Mouse (Mus musculus): ENCODE data around the gene Olfr221. TPM values are rescaled to one million over a fixed set of nuclear protein-coding genes. Genes with fewer than 3 reads are reported as not detected.
A peak's percentile ranks its signal among the peaks of the same experiment; 100 is the strongest.
"Not testable (repeated sequence)": the region's sequence is repeated elsewhere in the genome, so short reads cannot be mapped to it uniquely, and the experiment has no call there.

Olfr221 gene
- not detected in 2 replicates for polyA plus RNA-seq (2016; fragmentation: Nextera tagmentation; extraction: Ambion mirVana)

DNA sequence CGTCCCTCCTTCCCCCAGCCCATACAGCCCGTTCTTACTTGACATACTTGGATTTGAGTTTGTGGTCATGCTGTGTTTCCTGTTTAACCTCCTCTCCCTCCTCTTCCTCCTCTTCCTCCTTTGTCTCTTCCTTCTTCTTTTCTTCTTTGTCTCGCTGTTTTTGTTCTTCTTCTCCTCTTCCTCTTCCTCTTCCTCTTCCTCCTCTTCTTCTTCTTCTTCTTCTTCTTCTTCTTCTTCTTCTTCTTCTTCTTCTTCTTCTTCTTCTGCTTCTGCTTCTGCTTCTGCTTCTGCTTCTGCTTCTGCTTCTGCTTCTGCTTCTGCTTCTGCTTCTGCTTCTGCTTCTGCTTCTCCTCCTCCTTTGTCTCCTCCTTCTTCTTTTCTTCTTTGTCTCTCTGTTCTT, at the start of gene Olfr221:
Gene Olfr221 (minus strand): TSS at position 101 of the 400 bp plus-strand sequence.
- not testable (repeated sequence) for DNase-seq (ENCODE audit: low spot score); H3K9me3 ChIP-seq (replicated peaks); H3K4me3 ChIP-seq; H3K27ac ChIP-seq (replicated peaks); H3K27me3 ChIP-seq (ENCODE audit: low read depth, poor library complexity, severe bottlenecking); H3K36me3 ChIP-seq
- WGBS = 52% methylated on average over 3 of the region's 3 CpGs
- H3K4me1 ChIP-seq = peaks cover 26% of the 10 kb centered on the region

DNA sequence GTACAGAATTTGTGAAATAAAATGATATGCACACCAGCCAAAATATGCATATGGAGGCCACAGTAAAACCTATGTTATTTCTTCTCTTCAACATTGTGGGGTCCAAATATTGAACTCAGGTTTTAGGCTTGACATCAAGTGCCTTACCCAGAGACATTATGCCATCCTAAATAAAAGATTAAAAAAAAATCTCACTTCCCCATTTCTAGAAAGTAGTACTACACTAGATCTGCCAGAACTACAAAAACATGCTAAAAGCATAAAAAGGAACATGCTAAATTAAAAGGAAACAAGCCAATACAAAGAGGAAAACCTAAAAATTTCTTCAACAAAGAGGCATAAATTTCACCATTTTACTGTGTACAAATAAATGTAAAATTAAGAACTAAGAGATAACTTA, 40.8 kb upstream of the Olfr221 start:
- Histone ChIP-seq H3K36me3 (peaks cover 98% of the 10 kb centered on the region), H3K4me3 (no peak overlapping the region), H3K4me1 (no peaks in the 10 kb centered on the region), H3K9me3 (replicated peaks) (no peaks in the 10 kb centered on the region), H3K27me3 (ENCODE audit: low read depth, poor library complexity, severe bottlenecking) (no peaks in the 10 kb centered on the region), H3K27ac (replicated peaks) (no peak overlapping the region)
- DNase-seq (ENCODE audit: low spot score) = no peak

DNA sequence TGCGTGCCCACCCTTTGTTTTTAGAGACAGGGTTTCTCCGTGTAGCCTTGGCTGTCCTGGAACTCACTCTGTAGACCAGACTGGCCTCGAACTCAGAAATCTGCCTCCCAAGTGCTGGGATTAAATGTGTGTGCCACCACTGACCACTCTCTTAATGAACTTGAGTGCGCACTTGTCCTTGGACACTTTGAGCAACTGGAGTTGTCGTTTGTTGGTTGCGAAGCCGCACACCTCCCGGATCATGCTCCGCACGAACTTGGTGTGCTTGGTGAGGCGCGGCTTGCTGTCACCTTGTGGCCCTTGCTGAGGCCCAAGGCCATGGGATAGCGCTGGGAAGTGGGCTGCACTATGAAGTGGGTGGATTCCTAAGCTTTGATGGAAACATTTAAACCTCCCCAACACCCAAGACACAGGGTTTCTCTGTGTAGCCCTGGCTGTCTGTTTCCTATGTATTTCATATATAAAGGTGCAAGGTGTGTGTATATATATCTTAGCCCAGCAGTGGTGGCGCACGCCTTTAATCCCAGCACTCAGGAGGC, 29.4 kb upstream of the Olfr221 start:
- H3K27me3 ChIP-seq (ENCODE audit: low read depth, poor library complexity, severe bottlenecking) = no peaks in the 10 kb centered on the region
- WGBS = 95% methylated on average over 15 of the region's 15 CpGs
- H3K9me3 ChIP-seq (replicated peaks) = no peaks in the 10 kb centered on the region
- H3K36me3 ChIP-seq = peaks cover 65% of the 10 kb centered on the region
- no peak overlapping the region for H3K4me3 ChIP-seq
- H3K27ac ChIP-seq (replicated peaks) = no peak overlapping the region
- H3K4me1 ChIP-seq = no peaks in the 10 kb centered on the region
- no peak for DNase-seq (ENCODE audit: low spot score)

DNA sequence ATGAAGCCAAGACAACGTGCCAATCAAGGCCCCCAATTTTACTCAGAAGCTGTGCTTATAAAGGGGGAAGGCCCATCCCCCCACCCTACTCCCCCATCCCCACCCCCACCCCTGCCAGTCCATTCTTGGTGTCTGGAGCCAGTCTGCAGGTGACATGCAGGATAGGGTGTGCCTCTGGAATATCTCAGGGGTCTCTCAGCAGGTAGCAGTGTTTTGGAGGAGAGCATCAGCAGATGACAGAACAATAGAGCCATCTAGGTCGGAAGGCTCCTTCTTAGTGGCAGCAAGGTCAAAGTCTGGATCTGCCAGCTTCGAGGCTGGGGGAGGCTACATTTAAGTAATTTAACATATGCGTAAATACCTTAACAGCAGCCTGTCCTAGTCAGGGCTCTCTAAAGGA, 23.9 kb upstream of the Olfr221 start:
- DNase-seq (ENCODE audit: low spot score) = no peak
- WGBS = 65% methylated on average over 4 of the region's 4 CpGs
- no peak overlapping the region for H3K4me3 ChIP-seq
- H3K36me3 ChIP-seq = peaks cover 10% of the 10 kb centered on the region
- H3K27me3 ChIP-seq (ENCODE audit: low read depth, poor library complexity, severe bottlenecking) = no peaks in the 10 kb centered on the region
- H3K27ac ChIP-seq (replicated peaks) = no peak overlapping the region
- no peaks in the 10 kb centered on the region for H3K4me1 ChIP-seq
- H3K9me3 ChIP-seq (replicated peaks) = no peaks in the 10 kb centered on the region

GRCm38 (mm10) chr14:52061798-52062197, 19.5 kb upstream of the Olfr221 start:
- 89% methylated on average over 8 of the region's 8 CpGs for WGBS
- Histone ChIP-seq H3K36me3 (no peaks in the 10 kb centered on the region), H3K27me3 (ENCODE audit: low read depth, poor library complexity, severe bottlenecking) (no peaks in the 10 kb centered on the region), H3K4me3 (no peak overlapping the region), H3K9me3 (replicated peaks) (no peaks in the 10 kb centered on the region), H3K4me1 (no peaks in the 10 kb centered on the region), H3K27ac (replicated peaks) (no peak overlapping the region)
- no peak for DNase-seq (ENCODE audit: low spot score)

- WGBS = 84% methylated on average over 1 of the region's 1 CpGs
- no peaks in the 10 kb centered on the region for H3K4me1 ChIP-seq
- DNase-seq (ENCODE audit: low spot score) = no peak
- H3K27ac ChIP-seq (replicated peaks) = no peak overlapping the region
- H3K36me3 ChIP-seq = no peaks in the 10 kb centered on the region
- no peaks in the 10 kb centered on the region for H3K9me3 ChIP-seq (replicated peaks)
- no peak overlapping the region for H3K4me3 ChIP-seq
- no peaks in the 10 kb centered on the region for H3K27me3 ChIP-seq (ENCODE audit: low read depth, poor library complexity, severe bottlenecking)
Measured at GRCm38 (mm10) chr14:52060800-52061199, 18.5 kb upstream of the Olfr221 start.

DNA sequence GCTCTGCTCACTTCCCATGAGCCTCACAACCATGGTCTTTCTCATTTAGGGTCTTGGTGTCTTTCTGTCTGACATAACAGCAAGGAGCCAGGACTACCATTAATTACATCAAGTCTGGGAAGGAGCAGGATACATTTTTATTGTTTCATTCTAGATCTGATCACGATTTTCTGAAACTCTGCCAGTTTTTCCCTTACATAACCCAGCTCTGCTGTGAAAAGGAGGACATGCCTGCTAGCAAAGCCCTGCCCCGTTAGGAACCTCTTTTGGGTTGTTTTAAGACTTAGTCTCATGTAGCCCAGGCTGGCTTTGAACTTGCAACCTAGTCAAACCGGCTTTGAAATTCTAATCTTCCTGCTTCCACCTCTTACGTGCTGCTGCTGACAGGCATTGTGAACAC, 17.7 kb upstream of the Olfr221 start:
- Histone ChIP-seq H3K4me1 (no peaks in the 10 kb centered on the region), H3K36me3 (no peaks in the 10 kb centered on the region), H3K4me3 (no peak overlapping the region), H3K9me3 (replicated peaks) (no peaks in the 10 kb centered on the region), H3K27ac (replicated peaks) (no peak overlapping the region), H3K27me3 (ENCODE audit: low read depth, poor library complexity, severe bottlenecking) (no peaks in the 10 kb centered on the region)
- DNase-seq (ENCODE audit: low spot score) = no peak
- WGBS = 79% methylated on average over 4 of the region's 4 CpGs

GRCm38 (mm10) chr14:52052720-52053119, 10.5 kb upstream of the Olfr221 start:
- not testable (repeated sequence) for H3K4me3 ChIP-seq; H3K9me3 ChIP-seq (replicated peaks); H3K36me3 ChIP-seq; H3K27ac ChIP-seq (replicated peaks); H3K27me3 ChIP-seq (ENCODE audit: low read depth, poor library complexity, severe bottlenecking); DNase-seq (ENCODE audit: low spot score); H3K4me1 ChIP-seq
- WGBS = 88% methylated on average over 3 of the region's 3 CpGs

DNA sequence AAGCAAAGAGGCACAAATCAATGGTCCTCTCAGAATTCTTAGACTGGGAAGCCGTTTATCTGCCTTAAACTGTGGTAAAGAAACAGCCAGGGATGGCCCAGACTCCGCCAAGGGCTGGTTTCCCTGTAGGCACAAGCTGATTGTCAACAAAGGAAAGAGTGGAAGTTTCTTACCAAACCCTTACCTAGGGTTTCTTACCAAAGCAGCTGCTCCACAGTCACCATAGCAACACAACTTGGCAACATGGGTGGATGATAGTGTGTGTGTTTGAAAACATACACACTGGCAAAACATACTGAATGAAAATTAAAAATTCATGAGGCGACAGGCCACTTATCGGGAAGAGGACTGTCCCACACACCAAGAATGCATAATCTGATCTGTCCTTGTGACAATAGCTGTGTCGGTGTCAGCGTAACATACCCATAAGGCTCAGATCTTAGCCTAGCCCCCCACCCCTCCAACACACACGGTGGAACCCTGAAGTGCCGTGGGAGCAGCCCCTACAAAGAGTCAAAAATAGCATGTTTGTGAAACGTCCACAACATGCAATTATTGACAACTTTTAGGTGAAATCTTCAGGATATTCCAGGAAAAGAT, 3.8 kb upstream of the Olfr221 start:
- DNase-seq (ENCODE audit: low spot score) = no peak
- 68% methylated on average over 9 of the region's 9 CpGs for WGBS
- no peaks in the 10 kb centered on the region for H3K9me3 ChIP-seq (replicated peaks)
- H3K4me1 ChIP-seq = peaks cover 26% of the 10 kb centered on the region
- no peak overlapping the region for H3K27ac ChIP-seq (replicated peaks)
- no peak overlapping the region for H3K4me3 ChIP-seq
- no peaks in the 10 kb centered on the region for H3K36me3 ChIP-seq
- H3K27me3 ChIP-seq (ENCODE audit: low read depth, poor library complexity, severe bottlenecking) = no peaks in the 10 kb centered on the region

DNA sequence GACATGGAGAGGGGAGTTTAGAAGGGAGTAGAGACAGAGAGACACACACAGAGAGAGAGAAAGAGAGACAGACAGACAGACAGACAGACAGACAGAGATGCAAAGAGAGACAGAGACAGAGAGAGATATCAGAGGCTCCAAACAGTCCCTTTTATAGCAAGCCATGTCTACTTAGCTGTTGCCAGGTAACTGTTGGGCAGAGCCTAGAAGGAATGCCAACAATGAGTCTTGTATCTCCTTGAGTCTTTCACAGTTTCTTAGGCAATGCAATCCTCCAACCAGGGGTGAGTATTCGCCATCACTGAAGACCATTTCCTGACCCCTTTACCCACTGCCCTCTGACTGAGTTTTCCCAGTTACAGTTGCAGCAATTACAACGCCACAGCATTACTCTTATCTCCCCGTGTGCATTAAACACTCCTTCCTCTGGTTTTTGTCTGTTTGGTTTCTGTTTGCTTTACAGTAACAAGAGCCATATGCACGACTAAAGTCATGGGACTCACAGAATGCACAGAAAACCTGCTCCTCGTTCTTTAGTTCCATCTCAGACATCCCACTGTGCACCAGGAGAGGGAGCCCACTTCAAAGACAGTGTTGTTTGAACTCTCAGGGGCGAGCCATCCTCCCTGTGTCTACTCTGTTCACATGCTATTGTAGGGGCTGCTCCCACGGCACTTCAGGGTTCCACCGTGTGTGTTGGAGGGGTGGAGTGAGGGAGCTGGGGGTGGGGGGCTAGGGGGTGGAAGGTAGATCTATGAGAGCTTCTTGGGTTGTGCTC, 2.8 kb upstream of the Olfr221 start:
- Histone ChIP-seq H3K9me3 (replicated peaks) (no peaks in the 10 kb centered on the region), H3K36me3 (no peaks in the 10 kb centered on the region), H3K27me3 (ENCODE audit: low read depth, poor library complexity, severe bottlenecking) (no peaks in the 10 kb centered on the region), H3K27ac (replicated peaks) (peak overlapping the region; percentile 52), H3K4me3 (no peak overlapping the region; the same call in 1 of the 2 replicates), H3K4me1 (peaks cover 26% of the 10 kb centered on the region)
- DNase-seq (ENCODE audit: low spot score) = peak; percentile 50
- WGBS = 8% methylated on average over 8 of the region's 8 CpGs

- H3K27me3 ChIP-seq (ENCODE audit: low read depth, poor library complexity, severe bottlenecking) = no peaks in the 10 kb centered on the region
- H3K36me3 ChIP-seq = no peaks in the 10 kb centered on the region
- 83% methylated on average over 6 of the region's 6 CpGs for WGBS
- no peaks in the 10 kb centered on the region for H3K9me3 ChIP-seq (replicated peaks)
- H3K4me1 ChIP-seq = peaks cover 26% of the 10 kb centered on the region
- no peak overlapping the region for H3K27ac ChIP-seq (replicated peaks)
- H3K4me3 ChIP-seq = no peak overlapping the region
- no peak for DNase-seq (ENCODE audit: low spot score)
Measured at GRCm38 (mm10) chr14:52043446-52043845, 1.2 kb upstream of the Olfr221 start.

GRCm38 (mm10) chr14:52039332-52039731, 2.9 kb downstream of the Olfr221 start:
- H3K27ac ChIP-seq (replicated peaks) = no peak overlapping the region
- no peak overlapping the region for H3K4me3 ChIP-seq
- 87% methylated on average over 5 of the region's 5 CpGs for WGBS
- no peaks in the 10 kb centered on the region for H3K36me3 ChIP-seq
- H3K27me3 ChIP-seq (ENCODE audit: low read depth, poor library complexity, severe bottlenecking) = no peaks in the 10 kb centered on the region
- H3K4me1 ChIP-seq = 0 out of 2 replicates have a peak, but pooled peaks cover 3% of the 10 kb centered on the region
- no peak for DNase-seq (ENCODE audit: low spot score)
- no peaks in the 10 kb centered on the region for H3K9me3 ChIP-seq (replicated peaks)

DNA sequence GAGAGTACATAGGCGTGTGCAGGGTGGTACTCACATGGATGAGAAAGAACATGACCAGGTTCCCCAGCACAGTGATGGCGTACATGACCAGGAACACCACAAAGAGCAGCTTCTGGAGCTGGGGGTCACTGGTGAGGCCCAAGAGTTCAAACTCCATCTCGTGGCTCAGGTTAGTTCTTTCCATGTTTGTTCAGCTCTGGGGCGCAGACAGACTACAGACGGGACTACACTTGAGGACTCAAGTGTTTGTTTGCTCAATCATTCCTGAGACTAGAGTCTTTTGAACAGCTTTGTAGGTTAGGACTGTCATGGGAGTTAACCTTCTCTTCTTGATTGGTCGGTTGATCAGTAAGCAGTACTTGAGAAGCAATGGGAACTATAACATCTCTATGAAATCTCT, 6.3 kb downstream of the Olfr221 start:
- no peaks in the 10 kb centered on the region for H3K9me3 ChIP-seq (replicated peaks)
- H3K4me3 ChIP-seq = no peak overlapping the region
- 83% methylated on average over 6 of the region's 6 CpGs for WGBS
- H3K27ac ChIP-seq (replicated peaks) = no peak overlapping the region
- H3K36me3 ChIP-seq = no peaks in the 10 kb centered on the region
- no peak for DNase-seq (ENCODE audit: low spot score)
- H3K4me1 ChIP-seq = no peaks in the 10 kb centered on the region
- H3K27me3 ChIP-seq (ENCODE audit: low read depth, poor library complexity, severe bottlenecking) = no peaks in the 10 kb centered on the region

Measured in midbrain, embryonic 10.5 days (tissue).